Mouse (Mus musculus): ENCODE results near the gene Sccpdh. TPM values are rescaled to one million over a fixed set of nuclear protein-coding genes. Genes with fewer than 3 reads are reported as not detected.

Gene Sccpdh
- 1.7 and 3.1 TPM in 2 replicates for total RNA-seq (2023)

GRCm38 (mm10) chr1:179668013-179668805, at the start of gene Sccpdh:
TSS of gene Sccpdh (plus strand) at chr1:179668210.

Other genes with a start within 250 kb of the Sccpdh start
- gene Smyd3, start 150.2 kb upstream of the Sccpdh start, total RNA-seq (2023): 8.9 and 12.7 TPM in 2 replicates
- gene Tfb2m, start 121.9 kb upstream of the Sccpdh start, total RNA-seq (2023): 14.7 and 25.0 TPM in 2 replicates
- gene Cnst, start 121.8 kb upstream of the Sccpdh start, total RNA-seq (2023): 30.0 and 43.4 TPM in 2 replicates
- gene Kif28, start 77.1 kb downstream of the Sccpdh start, total RNA-seq (2023): not detected in 2 replicates
- gene Gm10518, start 135.2 kb downstream of the Sccpdh start, total RNA-seq (2023): 0.35 TPM in 1 of 2 replicates, not detected in the other
- 72.5 and 107 TPM in 2 replicates for gene Ahctf1, start 135.5 kb downstream of the Sccpdh start, total RNA-seq (2023)